Mouse (Mus musculus): ENCODE data around the gene Ppm1m. TPM values are rescaled to one million over a fixed set of nuclear protein-coding genes. Genes with fewer than 3 reads are reported as not detected.

Gene Ppm1m
- polyA plus RNA-seq, 1 experiment from 2014 or later, result 11.7 TPM

DNA sequence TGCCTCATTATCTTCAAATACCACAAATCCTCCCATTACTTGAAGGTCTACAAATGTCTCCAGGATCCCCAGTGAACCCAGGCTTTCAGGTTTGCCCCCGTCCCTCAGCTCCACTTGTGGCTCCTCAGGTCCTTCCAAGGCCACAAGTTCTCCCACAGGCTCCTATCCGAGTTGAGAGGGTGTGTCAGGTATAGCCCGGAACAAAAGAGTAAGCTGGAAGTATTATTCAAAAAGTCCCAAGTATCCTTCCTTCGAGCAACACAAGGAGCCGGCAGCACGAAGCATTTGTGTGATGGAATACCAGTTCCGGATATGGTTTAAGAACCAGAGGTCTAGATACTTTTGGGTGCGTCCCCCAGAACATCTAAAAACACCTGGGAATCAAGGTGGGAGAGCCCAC is 7.5 kb downstream of the Ppm1m start:
- Histone ChIP-seq H3K4me3 (replicated peaks) (no peak overlapping the region), H3K27ac (replicated peaks) (no peak overlapping the region), H3K27me3 (no peaks in the 10 kb centered on the region), H3K9ac (no peak overlapping the region), H3K4me1 (replicated peaks) (no peaks in the 10 kb centered on the region; the same call in 1 of the 2 replicates), H3K9me3 (replicated peaks) (no peaks in the 10 kb centered on the region), H3K36me3 (replicated peaks) (peaks cover 68% of the 10 kb centered on the region), H3K4me2 (no peak overlapping the region)
- 84% methylated on average over 8 of the region's 8 CpGs for WGBS (ENCODE audit: insufficient replicate concordance)
- ATAC-seq (ENCODE audit: insufficient read depth), result no peak

- Histone ChIP-seq H3K4me2 (no peak overlapping the region), H3K4me3 (replicated peaks) (no peak overlapping the region), H3K27me3 (no peaks in the 10 kb centered on the region), H3K9me3 (replicated peaks) (no peaks in the 10 kb centered on the region), H3K4me1 (replicated peaks) (no peaks in the 10 kb centered on the region; the same call in 1 of the 2 replicates), H3K27ac (replicated peaks) (no peak overlapping the region), H3K9ac (no peak overlapping the region), H3K36me3 (replicated peaks) (peaks cover 70% of the 10 kb centered on the region)
- 85% methylated on average over 1 of the region's 1 CpGs for WGBS (ENCODE audit: insufficient replicate concordance)
- ATAC-seq (ENCODE audit: insufficient read depth), result no peak
Measured at GRCm38 (mm10) chr9:106191355-106191754, 8.2 kb downstream of the Ppm1m start.

DNA sequence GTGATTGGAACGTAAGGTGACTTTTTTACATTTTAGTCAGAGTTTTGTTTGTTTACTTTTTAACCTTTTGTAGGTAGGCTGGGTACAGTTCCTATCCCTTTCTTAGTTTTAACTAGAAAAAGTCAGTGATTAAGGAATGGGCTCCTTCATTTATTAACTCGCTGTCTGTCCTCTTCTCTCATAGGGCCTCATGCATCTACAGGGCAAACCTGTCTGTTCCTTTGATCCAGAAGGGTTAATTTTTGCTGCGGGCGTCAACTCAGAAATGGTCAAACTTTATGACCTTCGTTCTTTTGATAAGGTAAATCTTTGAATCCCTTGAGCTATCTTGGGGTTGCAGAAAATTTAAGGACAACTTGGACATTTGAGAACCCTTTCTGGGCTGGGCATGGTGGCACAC is 15.6 kb downstream of the Ppm1m start:
- no peaks in the 10 kb centered on the region for H3K4me1 ChIP-seq (replicated peaks)
- no peak overlapping the region for H3K4me2 ChIP-seq
- no peak overlapping the region for H3K4me3 ChIP-seq (replicated peaks)
- 87% methylated on average over 5 of the region's 5 CpGs for WGBS (ENCODE audit: insufficient replicate concordance)
- no peaks in the 10 kb centered on the region for H3K9me3 ChIP-seq (replicated peaks)
- no peak overlapping the region for H3K9ac ChIP-seq
- H3K27ac ChIP-seq (replicated peaks), result no peak overlapping the region
- H3K36me3 ChIP-seq (replicated peaks), result peaks cover 99% of the 10 kb centered on the region
- no peak for ATAC-seq (ENCODE audit: insufficient read depth)
- no peaks in the 10 kb centered on the region for H3K27me3 ChIP-seq

- no peak for ATAC-seq (ENCODE audit: insufficient read depth)
- WGBS (ENCODE audit: insufficient replicate concordance), result 83% methylated on average over 4 of the region's 4 CpGs
- Histone ChIP-seq H3K27me3 (no peaks in the 10 kb centered on the region), H3K4me2 (no peak overlapping the region), H3K4me3 (replicated peaks) (no peak overlapping the region), H3K9ac (no peak overlapping the region), H3K4me1 (replicated peaks) (no peaks in the 10 kb centered on the region), H3K9me3 (replicated peaks) (no peaks in the 10 kb centered on the region), H3K36me3 (replicated peaks) (peaks cover 99% of the 10 kb centered on the region), H3K27ac (replicated peaks) (no peak overlapping the region)
Measured at GRCm38 (mm10) chr9:106182146-106182545, 17.4 kb downstream of the Ppm1m start.

DNA sequence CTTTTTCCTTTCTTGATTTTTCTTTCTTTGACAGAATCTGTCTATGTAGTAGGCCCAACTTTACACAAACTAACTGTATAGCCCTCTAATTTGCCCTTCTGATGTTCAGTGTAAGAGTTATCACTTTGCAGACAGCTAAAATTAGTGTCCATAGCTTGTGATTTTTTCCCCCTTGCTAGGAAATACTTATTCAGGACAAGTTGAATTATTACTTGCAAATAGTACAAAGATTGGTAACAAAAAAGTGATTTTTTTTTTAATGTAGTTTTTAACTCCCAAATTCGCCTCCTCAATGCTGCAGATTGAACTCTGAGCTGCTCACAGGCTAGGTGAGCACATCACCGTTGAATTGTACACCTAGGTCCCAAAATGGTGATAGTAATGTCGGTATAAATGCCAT is 19.6 kb downstream of the Ppm1m start:
- H3K27ac ChIP-seq (replicated peaks), result no peak overlapping the region
- ATAC-seq (ENCODE audit: insufficient read depth), result no peak
- 81% methylated on average over 3 of the region's 3 CpGs for WGBS (ENCODE audit: insufficient replicate concordance)
- no peaks in the 10 kb centered on the region for H3K9me3 ChIP-seq (replicated peaks)
- peaks cover 89% of the 10 kb centered on the region for H3K36me3 ChIP-seq (replicated peaks)
- H3K27me3 ChIP-seq, result no peaks in the 10 kb centered on the region
- no peak overlapping the region for H3K4me2 ChIP-seq
- no peak overlapping the region for H3K4me3 ChIP-seq (replicated peaks)
- H3K9ac ChIP-seq, result no peak overlapping the region
- H3K4me1 ChIP-seq (replicated peaks), result peaks cover 10% of the 10 kb centered on the region

DNA sequence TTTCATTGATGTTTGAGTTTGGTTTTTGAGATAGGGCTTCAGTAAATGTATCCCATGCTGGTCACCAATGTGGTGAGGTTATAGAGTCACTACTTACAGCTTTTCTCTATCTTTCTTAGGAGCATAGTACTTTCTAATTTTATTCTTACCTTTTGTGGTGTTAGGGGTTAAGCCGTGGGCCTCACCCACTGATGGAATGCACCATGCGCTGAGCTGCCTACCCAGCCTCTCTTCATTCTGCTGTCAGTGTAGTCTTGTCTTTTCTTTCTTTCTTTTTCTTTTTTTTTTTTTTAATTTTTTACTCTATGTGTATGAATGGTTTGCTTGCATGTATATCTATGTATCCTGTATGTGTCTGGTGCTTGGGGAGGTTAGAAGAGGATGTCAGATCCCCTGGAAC is 20.1 kb downstream of the Ppm1m start:
- Histone ChIP-seq H3K4me1 (replicated peaks) (peaks cover 15% of the 10 kb centered on the region), H3K27ac (replicated peaks) (no peak overlapping the region), H3K4me3 (replicated peaks) (no peak overlapping the region), H3K4me2 (no peak overlapping the region), H3K27me3 (no peaks in the 10 kb centered on the region), H3K36me3 (replicated peaks) (peaks cover 88% of the 10 kb centered on the region), H3K9ac (no peak overlapping the region), H3K9me3 (replicated peaks) (no peaks in the 10 kb centered on the region)
- ATAC-seq (ENCODE audit: insufficient read depth), result no peak
- 82% methylated on average over 2 of the region's 2 CpGs for WGBS (ENCODE audit: insufficient replicate concordance)

DNA sequence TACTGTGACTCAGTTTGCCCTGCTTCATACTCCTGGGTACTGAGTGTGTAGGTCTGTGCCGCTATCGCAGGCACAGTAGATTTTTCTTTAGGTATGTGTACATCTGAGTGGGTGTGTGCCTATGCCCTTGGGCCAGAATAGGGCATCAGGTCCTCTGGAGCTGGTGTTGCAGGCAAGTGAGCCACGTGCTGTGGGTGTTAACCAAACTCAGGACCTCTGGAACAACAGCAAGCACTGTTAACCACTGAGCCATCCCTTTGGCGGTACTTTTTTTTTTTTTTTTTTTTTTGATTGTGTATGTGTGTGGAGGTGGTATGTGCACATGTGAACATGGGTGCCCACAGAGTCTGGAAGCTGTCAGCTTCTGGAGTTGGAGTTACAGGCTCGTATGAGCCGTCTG is 21.7 kb downstream of the Ppm1m start:
- Histone ChIP-seq H3K4me3 (replicated peaks) (no peak overlapping the region), H3K9me3 (replicated peaks) (no peaks in the 10 kb centered on the region), H3K9ac (no peak overlapping the region), H3K27me3 (no peaks in the 10 kb centered on the region), H3K36me3 (replicated peaks) (peaks cover 77% of the 10 kb centered on the region), H3K4me1 (replicated peaks) (peaks cover 29% of the 10 kb centered on the region), H3K4me2 (no peak overlapping the region), H3K27ac (replicated peaks) (no peak overlapping the region)
- ATAC-seq (ENCODE audit: insufficient read depth), result no peak
- 86% methylated on average over 6 of the region's 6 CpGs for WGBS (ENCODE audit: insufficient replicate concordance)

DNA sequence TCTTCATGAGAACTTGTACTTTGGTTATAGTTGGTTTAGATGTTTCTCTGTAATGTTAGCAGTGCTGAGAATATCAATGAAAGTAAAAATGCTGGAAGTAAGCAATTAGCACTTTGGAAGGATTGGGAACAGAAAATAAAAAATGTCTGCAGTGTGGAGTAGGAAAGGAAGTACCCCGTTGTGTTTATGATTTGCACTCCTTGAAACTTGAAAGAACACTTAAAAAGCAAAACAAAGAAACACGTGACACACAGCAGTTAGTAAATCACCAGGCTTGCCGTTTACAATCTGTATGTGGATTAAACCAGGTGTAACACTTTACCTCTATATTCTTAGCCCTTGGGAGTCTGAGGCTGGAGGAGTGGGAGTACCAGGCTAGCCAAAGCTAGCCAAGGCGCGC is 22.8 kb downstream of the Ppm1m start:
- Histone ChIP-seq H3K27me3 (no peaks in the 10 kb centered on the region), H3K4me1 (replicated peaks) (peaks cover 34% of the 10 kb centered on the region), H3K9me3 (replicated peaks) (no peaks in the 10 kb centered on the region), H3K4me2 (no peak overlapping the region), H3K27ac (replicated peaks) (no peak overlapping the region), H3K4me3 (replicated peaks) (no peak overlapping the region), H3K9ac (no peak overlapping the region), H3K36me3 (replicated peaks) (peaks cover 67% of the 10 kb centered on the region)
- no peak for ATAC-seq (ENCODE audit: insufficient read depth)
- WGBS (ENCODE audit: insufficient replicate concordance), result 87% methylated on average over 5 of the region's 5 CpGs

- Histone ChIP-seq H3K4me2 (no peak overlapping the region), H3K36me3 (replicated peaks) (peaks cover 56% of the 10 kb centered on the region), H3K4me1 (replicated peaks) (peaks cover 38% of the 10 kb centered on the region), H3K4me3 (replicated peaks) (no peak overlapping the region), H3K27ac (replicated peaks) (no peak overlapping the region), H3K27me3 (no peaks in the 10 kb centered on the region), H3K9ac (no peak overlapping the region), H3K9me3 (replicated peaks) (no peaks in the 10 kb centered on the region)
- WGBS (ENCODE audit: insufficient replicate concordance), result 48% methylated on average over 3 of the region's 3 CpGs
- ATAC-seq (ENCODE audit: insufficient read depth), result no peak
Measured at GRCm38 (mm10) chr9:106175552-106176200, 23.9 kb downstream of the Ppm1m start.

GRCm38 (mm10) chr9:106173363-106173762 is 26.2 kb downstream of the Ppm1m start:
- Histone ChIP-seq H3K36me3 (replicated peaks) (peaks cover 34% of the 10 kb centered on the region), H3K4me1 (replicated peaks) (peaks cover 50% of the 10 kb centered on the region), H3K4me2 (peak overlapping the region; percentile 93), H3K9me3 (replicated peaks) (no peaks in the 10 kb centered on the region), H3K9ac (peak overlapping the region; percentile 36; the same call in 1 of the 2 replicates), H3K27me3 (no peaks in the 10 kb centered on the region), H3K4me3 (replicated peaks) (peak overlapping the region; percentile 86), H3K27ac (replicated peaks) (no peak overlapping the region)
- WGBS (ENCODE audit: insufficient replicate concordance), result 44% methylated on average over 2 of the region's 2 CpGs
- ATAC-seq (ENCODE audit: insufficient read depth), result no peak

- Histone ChIP-seq H3K9me3 (replicated peaks) (no peaks in the 10 kb centered on the region), H3K36me3 (replicated peaks) (peaks cover 25% of the 10 kb centered on the region), H3K4me2 (peak overlapping the region; percentile 93), H3K27ac (replicated peaks) (no peak overlapping the region; the same call in 1 of the 2 replicates), H3K4me1 (replicated peaks) (peaks cover 50% of the 10 kb centered on the region), H3K4me3 (replicated peaks) (peak overlapping the region; percentile 86), H3K9ac (peak overlapping the region; percentile 41; the same call in 1 of the 2 replicates), H3K27me3 (no peaks in the 10 kb centered on the region)
- ATAC-seq (ENCODE audit: insufficient read depth), result no peak
- 9% methylated on average over 3 of the region's 3 CpGs for WGBS (ENCODE audit: insufficient replicate concordance)
Measured at GRCm38 (mm10) chr9:106172527-106172926, 27.0 kb downstream of the Ppm1m start.

Measured in liver, embryonic 15.5 days (tissue).